Mouse (Mus musculus): ENCODE results near the gene Hk1. TPM values are rescaled to one million over a fixed set of nuclear protein-coding genes. Genes with fewer than 3 reads are reported as not detected.

Gene Hk1
- polyA plus RNA-seq, 1 experiment from 2014 or later, result 215 TPM

DNA sequence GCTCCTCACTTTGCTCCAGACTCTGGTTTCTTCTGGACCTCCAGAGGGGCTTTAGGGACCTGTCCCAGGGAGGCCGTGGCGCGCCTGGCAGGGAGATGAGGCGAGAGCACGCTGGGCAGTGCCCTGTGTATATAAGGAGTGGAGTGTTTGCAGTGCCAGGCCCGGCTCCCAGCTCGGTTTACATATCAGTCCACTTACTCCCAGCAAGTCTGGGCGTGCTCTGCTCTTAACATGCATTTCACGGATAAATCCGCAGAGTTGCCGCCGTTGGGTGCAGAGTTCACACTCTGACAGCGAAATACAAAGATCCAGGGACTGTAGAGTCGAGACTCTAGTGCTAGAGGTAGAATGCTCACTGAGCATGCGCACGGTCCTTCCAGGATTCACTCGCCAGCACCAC, 156.9 kb downstream of the Hk1 start:
- Histone ChIP-seq H3K36me3 (no peaks in the 10 kb centered on the region), H3K4me2 (no peak overlapping the region), H3K27ac (ENCODE audit: poor library complexity, severe bottlenecking) (no peak overlapping the region), H3K9me3 (replicated peaks) (no peaks in the 10 kb centered on the region), H3K4me3 (no peak overlapping the region), H3K4me1 (replicated peaks) (no peaks in the 10 kb centered on the region; the same call in 1 of the 2 replicates), H3K27me3 (replicated peaks) (no peaks in the 10 kb centered on the region; the same call in 1 of the 2 replicates), H3K9ac (no peak overlapping the region)
- 78% methylated on average over 17 of the region's 17 CpGs for WGBS
- no peak for ATAC-seq (ENCODE audit: insufficient number of reproducible peaks, low FRiP score)

DNA sequence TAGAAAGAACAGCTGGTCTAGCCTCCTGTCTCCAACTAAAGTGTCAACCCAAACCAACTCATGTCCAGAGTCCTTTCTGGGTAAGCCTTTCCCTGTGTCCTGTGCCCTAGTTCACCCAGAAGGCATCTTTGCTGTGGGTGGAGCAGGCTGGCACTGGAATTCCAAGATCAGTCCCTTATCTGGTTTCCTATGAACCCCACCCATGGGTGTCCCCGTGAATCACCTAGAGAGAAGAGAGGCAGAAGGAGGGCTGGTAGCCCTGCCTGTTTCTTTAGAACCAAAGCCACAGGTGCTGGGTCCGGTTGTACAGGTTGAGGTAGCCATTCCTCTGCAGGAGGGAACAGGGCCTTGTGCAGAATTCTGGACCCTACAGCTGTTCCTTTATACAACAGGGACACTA, 158.1 kb downstream of the Hk1 start:
- H3K4me1 ChIP-seq (replicated peaks), result peaks cover 3% of the 10 kb centered on the region; the same call in 1 of the 2 replicates
- WGBS, result 57% methylated on average over 2 of the region's 2 CpGs
- no peak overlapping the region for H3K4me3 ChIP-seq
- no peak overlapping the region for H3K9ac ChIP-seq
- H3K9me3 ChIP-seq (replicated peaks), result no peaks in the 10 kb centered on the region
- H3K27ac ChIP-seq (ENCODE audit: poor library complexity, severe bottlenecking), result no peak overlapping the region
- no peaks in the 10 kb centered on the region; the same call in 1 of the 2 replicates for H3K27me3 ChIP-seq (replicated peaks)
- H3K36me3 ChIP-seq, result no peaks in the 10 kb centered on the region
- ATAC-seq (ENCODE audit: insufficient number of reproducible peaks, low FRiP score), result no peak
- no peak overlapping the region for H3K4me2 ChIP-seq

DNA sequence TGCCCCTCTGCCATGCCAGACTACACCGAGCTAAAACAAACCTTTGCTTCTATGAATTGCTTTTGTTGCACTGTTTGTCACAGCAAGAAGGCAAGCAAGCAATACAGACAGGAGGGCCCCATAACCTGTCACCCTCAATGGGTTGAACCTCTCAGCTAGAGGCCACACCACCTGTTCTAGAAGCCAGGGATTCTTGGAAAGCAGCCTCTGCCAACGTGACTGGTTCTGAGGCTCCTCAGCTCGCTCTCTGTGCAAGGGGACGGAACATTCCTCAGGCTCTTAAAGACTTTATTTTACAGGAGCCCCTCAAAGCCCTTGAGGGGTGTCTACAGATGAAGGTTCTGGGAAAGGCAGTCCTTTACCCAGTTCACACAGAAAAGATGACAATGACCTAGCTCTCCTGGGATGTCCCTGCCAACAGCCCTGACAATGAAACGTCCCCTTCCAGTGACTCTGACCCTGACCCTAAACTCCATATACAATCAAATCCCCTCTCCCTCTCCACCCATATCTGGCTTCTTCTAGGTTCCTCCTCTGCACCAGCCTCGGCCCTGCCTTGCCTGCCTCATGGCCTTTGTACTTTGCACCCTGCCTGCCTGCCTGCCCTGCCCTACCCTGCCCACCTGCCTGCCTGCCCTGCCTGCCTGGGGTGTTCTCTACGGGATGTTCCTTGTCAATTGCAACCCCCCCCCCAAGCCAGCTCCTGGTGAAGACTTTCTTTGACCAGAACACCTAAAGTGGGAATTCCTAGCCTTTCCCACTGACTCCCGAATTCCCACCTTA, 158.8 kb downstream of the Hk1 start:
- Histone ChIP-seq H3K4me1 (replicated peaks) (peaks cover 8% of the 10 kb centered on the region), H3K27me3 (replicated peaks) (no peaks in the 10 kb centered on the region; the same call in 1 of the 2 replicates), H3K4me2 (no peak overlapping the region), H3K9me3 (replicated peaks) (no peaks in the 10 kb centered on the region), H3K4me3 (no peak overlapping the region), H3K36me3 (no peaks in the 10 kb centered on the region), H3K27ac (ENCODE audit: poor library complexity, severe bottlenecking) (no peak overlapping the region), H3K9ac (no peak overlapping the region)
- 78% methylated on average over 8 of the region's 8 CpGs for WGBS
- no peak for ATAC-seq (ENCODE audit: insufficient number of reproducible peaks, low FRiP score)

Other genes starting within 250 kb of the Hk1 start
- not detected in 2 replicates for gene Neurog3, start 246.8 kb downstream of the Hk1 start, polyA plus RNA-seq (2016; fragmentation: Nextera tagmentation; extraction: Ambion mirVana)
- gene Fam241b, start 236.0 kb downstream of the Hk1 start, polyA plus RNA-seq (2016; fragmentation: Nextera tagmentation; extraction: Ambion mirVana), result 3.7 and 4.1 TPM in 2 replicates
- 5.6 and 5.7 TPM in 2 replicates for gene Tspan15, start 148.7 kb downstream of the Hk1 start, polyA plus RNA-seq (2016; fragmentation: Nextera tagmentation; extraction: Ambion mirVana)
- not detected in 2 replicates for gene Tacr2, start 127.5 kb downstream of the Hk1 start, polyA plus RNA-seq (2016; fragmentation: Nextera tagmentation; extraction: Ambion mirVana)
- gene Hkdc1, start 42.6 kb upstream of the Hk1 start, polyA plus RNA-seq (2016; fragmentation: Nextera tagmentation; extraction: Ambion mirVana), result 0.22 and 0.26 TPM in 2 replicates
- 0.63 and 0.69 TPM in 2 replicates for gene 4930507D05Rik, start 69.6 kb upstream of the Hk1 start, polyA plus RNA-seq (2016; fragmentation: Nextera tagmentation; extraction: Ambion mirVana)
- gene Supv3l1, start 69.8 kb upstream of the Hk1 start, polyA plus RNA-seq (2016; fragmentation: Nextera tagmentation; extraction: Ambion mirVana), result 29.0 and 30.3 TPM in 2 replicates
- 77.7 and 81.4 TPM in 2 replicates for gene Vps26a, start 106.9 kb upstream of the Hk1 start, polyA plus RNA-seq (2016; fragmentation: Nextera tagmentation; extraction: Ambion mirVana)
- 6.0 and 8.5 TPM in 2 replicates for gene Srgn, start 147.5 kb upstream of the Hk1 start, polyA plus RNA-seq (2016; fragmentation: Nextera tagmentation; extraction: Ambion mirVana)
- gene Kif1bp, start 198.5 kb upstream of the Hk1 start, polyA plus RNA-seq (2016; fragmentation: Nextera tagmentation; extraction: Ambion mirVana), result 34.4 and 38.7 TPM in 2 replicates
- 17.3 and 18.6 TPM in 2 replicates for gene Ddx21, start 222.4 kb upstream of the Hk1 start, polyA plus RNA-seq (2016; fragmentation: Nextera tagmentation; extraction: Ambion mirVana)

Measured in heart, embryonic 12.5 days (tissue).